Mouse (Mus musculus) heart, embryonic 12.5 days (tissue): ENCODE results near the gene Serpine3. TPM values are rescaled to one million over a fixed set of nuclear protein-coding genes. Genes with fewer than 3 reads are reported as not detected.
"Not testable (repeated sequence)": the region's sequence is repeated elsewhere in the genome, so short reads cannot be mapped to it uniquely, and the experiment has no call there.

Source experiments
- ATAC-seq: fragments of 200-750 bp; cut with Nextera tagmentation; 2 replicates; pipeline ENCODE4 v1.8.0; 2017; ENCODE audit warnings: moderate TSS enrichment, moderate library complexity; ENCODE audit not compliant: insufficient number of reproducible peaks, low FRiP score
- H3K27ac ChIP-seq: fragments of 300-500 bp; sonication (generic); 2 replicates; pipeline ENCODE4 v1.5.1; 2016; ENCODE audit warnings: mild to moderate bottlenecking, moderate library complexity; ENCODE audit not compliant: poor library complexity, severe bottlenecking
- H3K27me3 ChIP-seq: fragments of 300-500 bp; sonication (generic); replicated peaks from 2 replicates; pipeline ENCODE4 v1.6.1; 2016; ENCODE audit warnings: mild to moderate bottlenecking, moderate library complexity
- H3K36me3 ChIP-seq: fragments of 300-500 bp; sonication (generic); 2 replicates; pipeline ENCODE4 v1.6.1; 2016; ENCODE audit warnings: mild to moderate bottlenecking, moderate library complexity
- H3K4me1 ChIP-seq: fragments of 300-500 bp; sonication (generic); replicated peaks from 2 replicates; pipeline ENCODE4 v1.6.1; 2016; ENCODE audit warnings: mild to moderate bottlenecking
- H3K4me2 ChIP-seq: fragments of 300-500 bp; sonication (generic); 2 replicates; pipeline ENCODE4 v1.6.1; 2016; ENCODE audit warnings: mild to moderate bottlenecking, moderate library complexity
- H3K4me3 ChIP-seq: fragments of 300-500 bp; sonication (generic); 2 replicates; pipeline ENCODE4 v1.5.1; 2016; ENCODE audit warnings: mild to moderate bottlenecking
- H3K9ac ChIP-seq: fragments of 300-500 bp; sonication (generic); 2 replicates; pipeline ENCODE4 v1.6.1; 2016; ENCODE audit warnings: mild to moderate bottlenecking, moderate library complexity
- H3K9me3 ChIP-seq: fragments of 300-500 bp; sonication (generic); replicated peaks from 2 replicates; pipeline ENCODE4 v1.6.1; 2016; ENCODE audit warnings: mild to moderate bottlenecking, moderate library complexity
- WGBS: fragments of 180-500 bp; shearing (Covaris S2); methylation state at CpG from one replicate; pipeline ENCODE4 v1.1.7; 2016; 5-methylcytosine and 5-hydroxymethylcytosine counted together
- polyA plus RNA-seq: library from polyadenylated mRNA; unstranded; fragments of >200 nt; fragmentation: Nextera tagmentation; extraction: Ambion mirVana; gene quantifications from 2 replicates; pipeline ENCODE4 v1.2.1, GENCODE M21; 2016

The Serpine3 gene
- polyA plus RNA-seq: 0.27 TPM in 1 of 2 replicates, not detected in the other

DNA sequence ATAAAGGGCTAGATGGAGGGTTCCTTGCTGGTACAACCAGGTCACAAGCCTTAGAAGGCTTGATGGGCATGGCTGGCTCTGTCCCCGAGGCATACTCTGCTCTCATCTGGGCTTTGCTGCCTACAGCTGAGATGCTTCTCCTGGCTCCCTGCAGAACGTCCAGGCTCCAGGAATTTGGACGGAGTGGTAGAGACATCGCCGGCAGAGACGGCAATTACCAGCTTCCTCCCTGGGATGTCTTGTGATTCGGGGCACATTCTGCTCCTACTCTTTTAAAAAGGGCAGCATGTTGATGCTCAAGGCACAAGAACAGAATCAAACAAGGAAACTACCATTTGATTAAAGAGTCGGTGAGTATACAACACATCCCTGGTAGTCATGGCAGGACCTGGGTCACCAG, at the start of gene Serpine3:
Serpine3 (plus strand) TSS at position 301 of the 400 bp plus-strand sequence.
- WGBS: 77% methylated on average over 8 of the region's 8 CpGs
- Histone ChIP-seq H3K4me2 (no peak within 1 kb of the TSS), H3K4me1 (no peaks in the 10 kb centered on the region), H3K27ac (no peak within 1 kb of the TSS), H3K9ac (no peak within 1 kb of the TSS), H3K9me3 (no peaks in the 10 kb centered on the region), H3K4me3 (no peak within 1 kb of the TSS), H3K27me3 (no peaks in the 10 kb centered on the region), H3K36me3 (no peaks in the 10 kb centered on the region)
- ATAC-seq: no peak

DNA sequence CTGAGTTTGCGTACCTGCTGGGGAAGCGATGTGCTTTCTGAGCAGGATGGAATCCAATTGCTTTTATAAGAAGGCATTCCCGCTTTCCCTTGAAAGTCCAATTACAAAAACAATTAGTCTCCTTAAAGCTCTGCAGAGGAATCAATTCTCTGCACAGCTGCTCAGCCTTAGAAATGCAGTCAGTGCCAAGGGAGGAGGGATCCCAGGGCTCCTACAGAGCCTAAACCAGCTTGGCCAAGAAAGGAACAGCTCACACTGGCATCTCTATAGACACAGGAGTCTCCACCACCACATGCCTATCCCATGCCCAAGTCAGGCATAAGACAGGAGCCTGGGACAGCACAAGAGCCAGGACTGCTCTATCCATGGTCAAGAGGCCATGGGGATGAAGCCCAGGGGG, 41.1 kb upstream of the Serpine3 start:
- Histone ChIP-seq H3K36me3 (no peaks in the 10 kb centered on the region), H3K4me2 (no peak overlapping the region), H3K4me3 (no peak overlapping the region), H3K9me3 (peaks cover 6% of the 10 kb centered on the region; the same call in 1 of the 2 replicates), H3K27ac (no peak overlapping the region), H3K27me3 (no peaks in the 10 kb centered on the region), H3K9ac (no peak overlapping the region), H3K4me1 (no peaks in the 10 kb centered on the region)
- WGBS: 81% methylated on average over 3 of the region's 3 CpGs
- no peak for ATAC-seq

DNA sequence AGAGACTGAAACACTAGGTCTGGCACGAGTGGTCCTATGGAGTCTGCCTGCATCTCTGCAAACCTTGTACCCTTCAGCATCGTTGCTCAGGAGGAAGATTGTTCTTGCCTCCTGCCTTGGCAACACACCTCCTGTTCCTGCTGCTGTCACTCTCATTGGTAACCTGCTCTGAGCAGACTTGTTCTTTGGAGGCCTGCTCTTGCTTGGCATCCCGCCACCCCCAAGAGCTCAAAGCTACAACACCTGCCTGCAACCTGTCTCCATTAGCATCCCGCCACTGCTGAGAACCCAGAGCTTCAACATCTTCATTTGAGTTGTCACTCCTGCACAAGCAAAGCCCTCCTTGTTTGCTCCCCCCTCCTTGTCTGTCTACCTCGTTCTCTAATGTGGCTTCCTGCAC, 35.5 kb upstream of the Serpine3 start:
- Histone ChIP-seq H3K4me2 (no peak overlapping the region), H3K27me3 (no peaks in the 10 kb centered on the region), H3K9me3 (peaks cover 6% of the 10 kb centered on the region), H3K4me1 (no peaks in the 10 kb centered on the region), H3K9ac (no peak overlapping the region), H3K36me3 (no peaks in the 10 kb centered on the region), H3K27ac (no peak overlapping the region), H3K4me3 (no peak overlapping the region)
- no peak for ATAC-seq
- WGBS: 81% methylated on average over 5 of the region's 5 CpGs

DNA sequence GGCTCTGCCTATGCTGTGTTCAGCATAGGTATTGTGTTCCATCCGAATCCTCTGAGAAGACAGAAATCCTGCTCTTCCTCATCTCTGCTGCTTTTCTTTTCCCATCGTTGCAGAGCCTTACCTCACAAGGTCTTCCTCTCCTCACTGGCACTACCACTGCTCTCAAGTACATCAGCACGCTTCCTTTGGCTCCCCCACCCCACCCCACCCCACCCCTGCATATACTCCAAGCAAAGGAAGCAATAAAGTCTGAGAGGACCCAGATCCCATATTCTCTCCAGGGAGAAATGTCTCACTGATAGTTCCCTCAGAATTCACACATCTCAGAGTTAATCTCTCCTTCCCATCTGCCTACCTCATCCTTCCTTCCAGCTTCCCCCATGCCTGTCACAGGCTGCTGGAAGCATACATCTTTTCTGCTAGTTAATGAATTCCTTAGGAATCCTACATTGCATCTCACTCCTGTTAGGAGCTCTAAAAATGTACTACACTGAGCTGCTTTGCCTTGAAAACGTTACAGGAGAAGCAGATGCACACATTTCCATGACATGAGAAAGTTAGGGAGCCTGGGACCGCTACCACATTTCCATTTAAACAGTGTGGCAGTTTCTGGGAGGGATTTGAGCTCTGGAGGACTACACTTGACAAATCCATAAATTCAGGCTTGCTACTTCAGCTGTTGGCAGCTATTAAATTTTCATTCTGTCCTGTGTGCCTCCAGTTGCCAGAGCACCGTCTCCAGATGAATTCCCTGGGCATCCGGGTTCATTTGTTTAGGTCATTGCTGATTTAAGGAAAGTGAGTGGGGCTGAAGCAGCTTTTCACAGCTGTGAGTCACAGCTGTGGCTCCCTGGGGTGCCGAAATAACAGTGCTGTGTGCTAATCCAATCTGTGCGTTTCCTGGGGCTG, 25.8 kb upstream of the Serpine3 start:
- 0 out of 2 replicates have a peak, but pooled peaks cover 5% of the 10 kb centered on the region for H3K4me1 ChIP-seq
- H3K9ac ChIP-seq: no peak overlapping the region
- H3K27me3 ChIP-seq: no peaks in the 10 kb centered on the region
- H3K36me3 ChIP-seq: no peaks in the 10 kb centered on the region
- H3K9me3 ChIP-seq: no peaks in the 10 kb centered on the region
- no peak overlapping the region for H3K4me3 ChIP-seq
- 27% methylated on average over 9 of the region's 9 CpGs for WGBS
- ATAC-seq: no peak
- no peak overlapping the region for H3K27ac ChIP-seq
- H3K4me2 ChIP-seq: no peak overlapping the region

DNA sequence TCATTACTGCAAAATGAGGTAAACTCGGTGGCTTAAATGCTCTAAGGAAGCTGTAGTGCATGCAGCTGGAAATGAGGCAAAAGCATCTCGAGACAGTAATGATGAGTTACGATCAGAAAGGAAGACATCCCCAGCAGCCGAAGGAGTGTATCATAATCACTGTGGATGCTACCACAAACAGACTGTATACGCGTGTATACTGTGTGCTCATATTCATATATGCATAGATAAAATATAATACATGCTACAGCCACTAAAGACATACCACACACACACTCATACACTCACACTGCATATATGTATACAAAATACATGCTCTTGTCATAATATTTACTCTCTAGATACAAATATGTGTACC, 25.1 kb upstream of the Serpine3 start:
- no peaks in the 10 kb centered on the region for H3K36me3 ChIP-seq
- H3K9ac ChIP-seq: no peak overlapping the region
- 65% methylated on average over 6 of the region's 6 CpGs for WGBS
- H3K4me1 ChIP-seq: 0 out of 2 replicates have a peak, but pooled peaks cover 5% of the 10 kb centered on the region
- no peak for ATAC-seq
- no peak overlapping the region for H3K4me2 ChIP-seq
- no peak overlapping the region for H3K27ac ChIP-seq
- no peaks in the 10 kb centered on the region for H3K9me3 ChIP-seq
- H3K27me3 ChIP-seq: no peaks in the 10 kb centered on the region
- H3K4me3 ChIP-seq: no peak overlapping the region

DNA sequence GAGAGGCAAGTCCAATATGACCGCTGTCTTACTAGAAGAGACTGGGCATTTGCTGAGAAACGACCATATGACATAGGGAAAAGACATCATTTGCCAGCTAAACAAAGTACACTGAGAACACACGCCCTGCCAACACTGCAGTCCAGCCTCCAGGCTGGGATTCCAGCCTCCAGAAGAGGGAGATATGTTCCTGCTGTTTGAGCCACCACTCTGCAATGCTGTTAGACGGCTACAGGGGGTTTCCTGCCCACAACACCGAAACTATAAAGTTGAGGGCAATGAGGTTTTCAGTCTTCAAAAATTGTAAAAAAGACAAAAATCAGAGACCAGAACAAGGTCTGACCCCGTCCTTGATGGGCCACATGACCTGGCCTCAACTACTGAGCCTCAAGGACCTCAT, 24.4 kb upstream of the Serpine3 start:
- WGBS: 60% methylated on average over 6 of the region's 6 CpGs
- ATAC-seq: no peak

DNA sequence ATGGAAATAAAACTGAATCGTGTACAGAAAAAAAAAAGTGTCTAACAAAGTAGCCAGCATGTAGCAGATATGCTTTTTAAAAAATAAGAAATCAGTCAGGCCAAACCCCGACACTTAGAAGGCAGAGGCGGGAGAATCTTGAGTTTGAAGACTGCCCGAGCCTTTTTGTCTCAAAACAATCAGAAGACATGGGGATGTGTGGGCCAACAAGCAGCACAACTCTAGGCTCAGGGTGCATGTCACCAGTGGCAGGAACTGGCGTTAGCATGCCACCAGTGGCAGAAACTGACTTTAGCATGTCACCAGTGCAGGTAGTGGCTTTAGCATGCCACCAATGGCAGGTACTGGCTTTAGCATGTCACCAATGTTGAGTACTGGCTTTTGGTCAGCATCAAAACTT, 23.9 kb upstream of the Serpine3 start:
- H3K36me3 ChIP-seq: no peaks in the 10 kb centered on the region
- H3K9me3 ChIP-seq: no peaks in the 10 kb centered on the region
- H3K27ac ChIP-seq: no peak overlapping the region
- WGBS: 80% methylated on average over 5 of the region's 5 CpGs
- ATAC-seq: no peak
- H3K27me3 ChIP-seq: no peaks in the 10 kb centered on the region
- H3K4me2 ChIP-seq: no peak overlapping the region
- H3K4me1 ChIP-seq: 0 out of 2 replicates have a peak, but pooled peaks cover 5% of the 10 kb centered on the region
- H3K4me3 ChIP-seq: no peak overlapping the region
- no peak overlapping the region for H3K9ac ChIP-seq

More for the DNA sequence above, 24.4 kb upstream of the Serpine3 start:
- no peak overlapping the region for H3K4me2 ChIP-seq
- no peaks in the 10 kb centered on the region for H3K36me3 ChIP-seq
- 0 out of 2 replicates have a peak, but pooled peaks cover 5% of the 10 kb centered on the region for H3K4me1 ChIP-seq
- H3K4me3 ChIP-seq: no peak overlapping the region
- H3K9ac ChIP-seq: no peak overlapping the region
- H3K27me3 ChIP-seq: no peaks in the 10 kb centered on the region
- no peak overlapping the region for H3K27ac ChIP-seq
- H3K9me3 ChIP-seq: no peaks in the 10 kb centered on the region

DNA sequence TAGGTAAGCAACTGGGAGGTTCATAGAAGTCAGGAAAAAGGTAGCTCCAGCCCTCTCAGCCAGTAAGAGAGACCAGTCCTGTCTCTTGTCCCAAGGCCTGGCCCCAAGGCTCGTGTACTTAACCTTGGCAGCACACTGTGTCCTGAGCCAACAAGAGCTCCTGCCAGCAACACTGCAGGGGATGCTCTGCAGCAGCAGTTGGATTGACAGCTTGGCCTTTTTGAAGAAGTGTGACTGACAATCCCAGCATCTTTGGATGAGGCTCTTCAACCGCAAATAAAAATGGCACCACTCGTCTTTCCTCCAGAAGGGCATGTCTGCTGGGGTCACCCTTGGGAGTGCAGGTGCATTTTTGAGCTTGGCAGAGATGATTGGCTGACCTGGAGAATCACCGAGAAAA, 23.1 kb upstream of the Serpine3 start:
- Histone ChIP-seq H3K27me3 (no peaks in the 10 kb centered on the region), H3K27ac (no peak overlapping the region), H3K9ac (no peak overlapping the region), H3K4me3 (no peak overlapping the region), H3K4me1 (0 out of 2 replicates have a peak, but pooled peaks cover 5% of the 10 kb centered on the region), H3K36me3 (no peaks in the 10 kb centered on the region), H3K4me2 (no peak overlapping the region), H3K9me3 (no peaks in the 10 kb centered on the region)
- no peak for ATAC-seq
- WGBS: 56% methylated on average over 4 of the region's 4 CpGs

DNA sequence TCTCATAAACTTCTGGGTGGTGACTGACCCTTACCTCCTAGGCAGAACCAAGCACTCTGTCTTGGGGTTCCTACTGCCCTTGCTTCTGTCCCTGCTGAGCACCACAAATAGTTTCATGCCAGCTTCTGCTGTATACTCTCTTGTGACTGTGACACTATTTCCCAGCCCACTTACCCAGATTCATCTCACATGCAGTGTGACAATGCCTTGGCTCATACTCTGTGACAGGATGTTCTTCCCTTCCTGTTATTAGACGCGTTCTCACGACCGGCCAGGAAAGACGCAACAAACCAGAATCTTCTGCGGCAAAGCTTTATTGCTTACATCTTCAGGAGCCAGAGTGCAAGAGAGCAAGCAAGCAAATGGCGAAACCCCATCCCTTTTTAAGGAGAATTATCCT, 21.1 kb upstream of the Serpine3 start:
- not testable (repeated sequence) for H3K36me3 ChIP-seq, H3K4me3 ChIP-seq, H3K9me3 ChIP-seq, H3K27ac ChIP-seq, H3K4me2 ChIP-seq, H3K27me3 ChIP-seq, ATAC-seq, H3K4me1 ChIP-seq, H3K9ac ChIP-seq
- WGBS: 73% methylated on average over 6 of the region's 7 CpGs

DNA sequence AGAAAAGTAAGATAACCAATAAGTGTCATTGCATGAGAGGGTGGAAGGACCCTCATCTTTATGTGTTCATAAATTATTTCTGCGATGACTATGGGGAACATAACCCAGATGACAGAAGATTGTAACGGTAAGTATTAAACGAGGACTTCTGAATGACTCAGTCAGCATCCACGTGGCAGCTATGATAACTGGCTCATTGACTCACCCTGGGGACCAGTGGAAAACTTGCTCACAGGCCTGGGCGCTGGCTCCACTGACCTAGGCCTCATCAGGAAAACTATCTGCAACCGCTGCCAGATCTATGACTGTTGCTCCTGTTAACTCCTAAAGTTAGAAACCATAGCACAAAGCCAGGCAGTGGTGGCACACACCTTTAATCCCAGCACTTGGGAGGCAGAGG, 15.1 kb upstream of the Serpine3 start:
- WGBS: 81% methylated on average over 6 of the region's 6 CpGs
- H3K27me3 ChIP-seq: no peaks in the 10 kb centered on the region
- H3K9me3 ChIP-seq: no peaks in the 10 kb centered on the region; the same call in 1 of the 2 replicates
- no peak overlapping the region for H3K4me3 ChIP-seq
- no peak for ATAC-seq
- no peak overlapping the region for H3K9ac ChIP-seq
- no peak overlapping the region for H3K27ac ChIP-seq
- H3K36me3 ChIP-seq: no peaks in the 10 kb centered on the region
- no peak overlapping the region for H3K4me2 ChIP-seq
- H3K4me1 ChIP-seq: no peaks in the 10 kb centered on the region

DNA sequence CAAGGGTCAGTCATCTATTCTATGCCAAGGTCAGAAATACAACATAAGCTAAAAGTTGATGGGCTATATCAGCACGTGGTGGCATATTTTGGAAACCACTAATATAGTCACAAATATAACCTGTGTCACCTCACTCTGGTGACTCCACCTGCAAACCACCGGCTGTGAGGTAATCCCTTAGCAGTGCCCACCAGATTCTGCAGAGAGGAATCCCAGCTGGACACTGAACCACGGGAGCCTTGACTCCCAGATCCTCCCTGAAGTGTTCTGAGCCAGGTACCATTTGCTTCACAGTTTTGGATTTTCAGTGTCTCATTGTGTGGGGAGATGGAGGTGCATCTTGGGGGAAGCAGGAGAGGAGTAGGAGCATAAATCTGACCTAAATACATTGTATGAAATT, 13.1 kb upstream of the Serpine3 start:
- no peak overlapping the region for H3K27ac ChIP-seq
- no peak for ATAC-seq
- no peak overlapping the region for H3K4me3 ChIP-seq
- no peaks in the 10 kb centered on the region for H3K27me3 ChIP-seq
- no peak overlapping the region for H3K4me2 ChIP-seq
- WGBS: 70% methylated on average over 3 of the region's 3 CpGs
- H3K36me3 ChIP-seq: no peaks in the 10 kb centered on the region
- no peaks in the 10 kb centered on the region for H3K4me1 ChIP-seq
- H3K9me3 ChIP-seq: no peaks in the 10 kb centered on the region; the same call in 1 of the 2 replicates
- no peak overlapping the region for H3K9ac ChIP-seq
